Mouse (Mus musculus) kidney, adult 9 months (tissue): Measurements from ENCODE around the gene Myh9.

Experiments
- DNase-seq: peaks from one replicate; pipeline ENCODE4 v3.0.0; 2022

Gene Myh9

DNA sequence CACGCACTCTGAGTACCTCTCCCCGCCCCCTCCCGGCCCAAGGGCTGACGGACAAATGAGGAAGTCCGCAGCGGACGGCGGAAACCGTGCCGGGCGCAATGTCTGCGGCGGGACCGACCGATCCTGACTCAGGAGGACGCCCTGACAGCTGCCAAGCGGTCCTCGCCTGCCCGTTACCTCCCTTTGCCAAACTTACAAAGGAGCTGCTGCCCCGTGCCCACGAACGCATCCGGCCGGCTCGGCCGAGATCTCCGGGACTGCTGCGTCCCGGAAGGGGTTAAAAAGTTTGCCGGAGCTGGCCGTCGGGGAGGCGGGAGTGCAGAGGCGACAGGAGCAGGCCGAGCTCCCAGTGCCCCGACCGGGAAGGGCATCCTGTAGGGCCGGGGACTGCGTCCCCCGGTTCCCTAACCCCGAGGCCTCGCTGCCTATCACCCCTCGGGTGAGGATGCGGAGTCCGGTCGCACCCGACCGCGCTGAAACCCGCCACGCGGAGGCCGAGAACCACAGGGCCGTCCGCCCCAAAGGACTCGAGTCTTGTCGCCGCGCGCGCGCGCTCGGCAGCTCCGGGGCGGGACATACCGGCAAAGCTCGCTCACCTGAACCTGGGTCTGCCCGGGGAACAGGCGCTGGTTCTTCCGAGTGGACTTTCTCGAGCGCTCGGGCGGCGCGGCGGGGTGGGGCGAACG is 471 bp downstream of the Myh9 start:
- peak; percentile 74 for DNase-seq

DNA sequence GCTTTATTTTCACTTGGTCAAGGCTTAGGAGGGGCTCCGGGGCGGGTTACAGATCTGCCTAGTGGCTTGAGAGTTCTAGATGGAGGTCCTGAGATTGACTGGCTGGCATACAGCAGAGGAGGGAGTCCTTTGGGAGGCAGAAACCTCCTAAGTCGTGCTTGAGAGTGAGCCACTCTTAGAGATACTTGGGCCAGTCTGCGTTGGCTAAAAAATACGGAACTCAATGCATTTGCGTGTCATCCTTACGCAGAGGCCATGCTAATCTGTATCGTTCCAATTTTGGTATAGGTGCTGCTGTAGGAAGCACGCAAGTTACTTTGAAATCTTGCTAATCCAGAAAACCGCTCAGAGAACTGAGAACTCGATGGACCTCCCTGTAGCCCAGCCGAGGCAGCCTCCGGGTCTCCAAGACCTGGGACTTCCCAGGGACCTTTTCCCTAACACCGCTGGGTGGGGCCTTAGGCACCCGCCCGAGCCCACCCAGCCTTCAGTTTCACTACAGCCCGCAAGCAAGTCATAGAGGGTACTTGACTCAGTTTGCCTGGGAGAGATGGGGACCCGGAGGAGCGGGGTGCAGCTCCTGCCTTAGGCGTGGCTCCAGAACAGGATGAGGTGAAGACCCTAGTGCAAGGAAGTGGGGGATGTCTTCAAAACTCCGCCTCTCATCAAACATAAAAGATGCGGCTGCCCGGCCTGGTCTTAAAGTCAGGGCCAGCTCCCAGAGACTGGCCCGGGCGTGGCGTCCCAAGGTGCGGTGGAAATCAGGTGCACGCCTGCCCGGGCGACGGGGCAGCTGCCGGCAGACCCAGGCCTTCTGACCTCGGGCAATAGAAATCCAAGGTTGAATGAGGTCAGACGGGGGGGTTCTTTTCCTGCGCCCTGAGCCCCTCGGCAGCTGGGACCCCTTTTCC is 1.3 kb downstream of the Myh9 start:
- DNase-seq = no peak

DNA sequence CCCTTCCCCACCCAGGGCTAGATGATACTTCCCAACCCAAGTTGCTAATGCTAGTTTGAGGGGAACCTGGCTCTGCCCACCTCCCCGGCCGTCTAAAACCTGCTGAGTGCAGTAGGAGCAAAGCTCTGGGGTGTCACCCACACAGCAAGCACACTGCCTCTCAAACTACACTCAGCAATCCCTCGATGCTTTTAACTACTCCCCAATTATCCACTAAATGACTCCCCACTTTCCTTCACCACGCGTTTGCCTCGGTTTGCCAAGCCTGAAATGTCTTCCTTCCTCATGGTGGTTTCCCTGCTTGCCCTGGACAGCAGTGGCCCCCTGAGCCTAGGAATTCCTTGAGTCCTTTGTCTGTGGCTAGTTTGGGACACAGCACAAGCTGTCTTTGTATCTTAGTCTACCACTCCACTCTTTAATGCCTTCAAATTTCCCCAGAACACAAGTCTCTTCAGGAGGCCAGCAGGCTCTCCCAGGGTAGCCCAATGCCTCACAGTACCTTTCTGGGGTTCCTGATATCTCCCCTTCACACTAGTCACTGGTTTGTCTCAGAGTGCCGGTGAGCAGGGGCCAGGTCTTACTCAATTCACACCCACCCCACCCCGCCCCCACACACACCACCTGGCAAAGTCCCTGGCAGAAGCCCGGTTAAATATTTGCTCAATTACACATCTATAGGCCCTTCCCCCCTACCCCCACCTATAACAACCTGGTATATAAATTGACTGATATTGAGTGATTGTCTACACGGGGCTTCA is 2.3 kb downstream of the Myh9 start:
- no peak for DNase-seq

DNA sequence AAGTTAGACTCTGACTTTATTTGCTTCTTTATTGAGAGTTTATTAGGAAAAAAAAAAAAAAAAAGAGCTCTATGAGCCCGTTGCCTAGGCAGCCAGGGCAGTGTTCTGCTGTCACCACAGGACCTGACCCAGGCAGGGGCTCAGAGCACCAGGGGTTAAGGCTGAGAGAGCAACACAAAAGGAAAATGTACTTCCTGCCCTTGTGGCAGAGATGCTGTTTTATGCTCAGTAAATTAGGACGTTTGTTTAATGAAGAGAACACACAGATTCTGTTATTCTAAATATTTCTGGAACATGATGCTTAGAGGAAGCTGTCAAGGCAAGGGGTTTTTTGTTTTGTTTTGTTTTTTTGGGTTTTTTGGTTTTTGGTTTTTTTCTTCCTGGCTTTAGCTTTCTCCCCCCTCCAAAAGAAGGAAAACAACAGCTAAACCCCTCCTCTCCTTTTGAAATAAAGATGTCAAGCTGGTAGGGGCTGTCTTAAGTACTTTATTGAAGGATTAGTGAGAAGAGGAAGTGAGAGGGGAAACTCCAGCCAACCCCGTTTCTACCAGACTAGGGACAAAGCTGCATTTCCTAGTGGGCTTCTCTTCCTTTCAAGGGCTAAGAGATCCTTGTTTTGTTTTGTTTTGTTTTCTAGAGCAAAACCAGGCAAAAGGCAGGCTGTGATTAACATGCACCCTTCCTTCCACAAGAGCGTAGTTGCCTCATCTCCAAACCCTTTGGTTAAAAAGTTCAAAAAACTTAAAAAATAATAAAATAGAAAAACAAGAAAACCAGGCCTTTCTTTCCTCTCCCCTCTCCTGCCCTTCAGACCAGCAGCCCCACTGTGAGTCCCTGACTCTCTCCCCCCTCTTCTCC is 3.2 kb downstream of the Myh9 start:
- no peak for DNase-seq

DNA sequence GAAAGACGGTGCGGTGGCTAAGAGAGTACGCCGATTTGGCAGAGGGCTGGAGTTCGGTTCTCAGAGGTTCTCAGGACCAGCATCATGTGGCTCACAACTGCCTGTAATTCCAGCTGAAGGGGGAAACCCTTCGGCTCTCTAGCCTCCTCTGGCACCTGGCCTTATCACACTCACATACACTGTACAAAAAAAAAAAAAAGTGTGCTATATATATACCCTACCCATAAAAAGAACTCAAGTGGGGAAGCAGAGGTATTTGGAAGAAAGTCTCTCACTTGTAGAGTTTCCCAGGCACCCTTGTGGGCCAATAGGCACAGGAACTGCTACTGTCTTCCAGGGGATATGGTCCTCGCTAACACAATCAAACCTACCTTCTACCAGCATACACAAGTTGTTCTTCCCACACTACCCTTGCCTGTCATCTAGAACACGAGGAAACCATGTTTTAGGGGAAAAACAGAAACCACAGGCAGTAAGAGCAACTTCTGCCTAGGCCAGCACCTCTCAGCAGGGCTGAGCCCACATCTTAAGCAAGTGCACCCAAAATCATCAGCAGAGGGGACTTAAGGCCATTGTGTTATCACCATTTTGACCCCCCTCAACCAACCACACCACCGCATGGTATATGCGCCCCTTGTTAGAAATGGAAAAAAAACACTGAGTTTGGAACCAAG is 4.4 kb downstream of the Myh9 start:
- DNase-seq = no peak

DNA sequence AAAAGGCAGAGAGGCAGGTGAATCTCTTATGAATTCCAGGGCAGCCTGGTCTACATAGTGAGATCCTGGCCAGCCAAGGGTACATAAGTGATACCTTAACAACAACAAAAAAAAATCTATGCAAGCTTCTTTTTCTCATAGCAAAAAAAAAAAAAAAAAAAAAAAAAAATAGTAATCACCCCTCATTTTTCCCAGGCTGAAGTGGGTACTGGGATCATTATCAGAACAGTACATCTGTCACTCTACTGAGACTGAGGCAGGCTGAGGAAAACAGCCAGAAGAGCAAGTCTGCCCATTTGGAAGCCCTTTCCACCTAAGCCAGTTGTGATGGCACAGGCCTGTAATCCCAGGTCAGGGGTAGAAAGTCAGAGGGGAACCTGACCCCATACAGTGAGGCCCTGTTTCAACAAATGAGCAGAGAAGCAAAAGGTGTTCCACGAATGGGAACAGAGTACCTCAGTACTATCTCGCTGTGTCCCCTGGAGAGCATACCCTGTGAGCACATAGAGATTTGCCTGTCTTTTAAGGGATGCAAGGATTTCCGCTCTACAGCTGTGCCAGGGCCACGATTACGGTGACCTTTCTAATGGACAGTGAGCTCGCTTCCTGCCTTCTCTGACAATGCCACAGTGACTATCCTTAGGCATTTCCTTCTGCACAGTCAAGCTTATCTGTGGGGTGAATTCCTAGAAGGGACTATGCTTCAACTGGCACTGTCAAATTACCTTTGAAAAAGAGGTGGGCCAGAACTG is 5.1 kb downstream of the Myh9 start:
- DNase-seq = no peak

DNA sequence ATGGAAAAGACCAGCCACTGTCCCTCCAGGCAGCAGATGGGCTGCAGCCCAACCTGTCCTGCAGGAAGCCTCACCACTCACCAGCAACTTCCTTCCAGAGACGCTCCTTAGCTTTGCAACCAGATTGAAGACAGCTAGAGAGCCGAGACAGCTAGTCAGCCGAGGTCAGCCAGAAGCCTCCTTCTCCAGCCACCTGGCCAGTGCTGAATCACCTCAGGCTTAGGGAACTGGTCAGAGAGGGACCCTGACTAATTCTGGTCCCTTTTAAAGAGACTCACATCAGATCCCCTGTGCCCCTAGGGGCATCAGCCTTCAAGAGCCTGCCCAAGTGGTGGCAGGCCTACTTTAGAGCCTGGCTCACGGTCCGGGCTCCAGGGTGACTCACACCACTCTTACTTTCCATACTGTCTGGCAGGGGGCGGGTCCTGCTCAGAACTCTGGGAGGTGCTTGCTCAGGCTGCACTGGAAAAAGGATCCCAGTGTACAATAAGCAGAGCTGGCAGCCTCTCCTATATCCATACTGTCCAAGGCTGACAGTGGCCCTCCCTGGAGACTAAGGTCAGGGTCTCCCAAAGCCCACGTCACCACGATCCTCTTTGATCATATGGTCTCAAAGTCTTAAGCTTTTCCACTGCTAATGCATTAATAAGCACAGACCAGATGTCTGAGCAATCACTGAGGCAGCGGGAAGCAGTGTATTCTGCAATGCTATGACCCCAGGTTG is 5.9 kb downstream of the Myh9 start:
- DNase-seq = no peak

DNA sequence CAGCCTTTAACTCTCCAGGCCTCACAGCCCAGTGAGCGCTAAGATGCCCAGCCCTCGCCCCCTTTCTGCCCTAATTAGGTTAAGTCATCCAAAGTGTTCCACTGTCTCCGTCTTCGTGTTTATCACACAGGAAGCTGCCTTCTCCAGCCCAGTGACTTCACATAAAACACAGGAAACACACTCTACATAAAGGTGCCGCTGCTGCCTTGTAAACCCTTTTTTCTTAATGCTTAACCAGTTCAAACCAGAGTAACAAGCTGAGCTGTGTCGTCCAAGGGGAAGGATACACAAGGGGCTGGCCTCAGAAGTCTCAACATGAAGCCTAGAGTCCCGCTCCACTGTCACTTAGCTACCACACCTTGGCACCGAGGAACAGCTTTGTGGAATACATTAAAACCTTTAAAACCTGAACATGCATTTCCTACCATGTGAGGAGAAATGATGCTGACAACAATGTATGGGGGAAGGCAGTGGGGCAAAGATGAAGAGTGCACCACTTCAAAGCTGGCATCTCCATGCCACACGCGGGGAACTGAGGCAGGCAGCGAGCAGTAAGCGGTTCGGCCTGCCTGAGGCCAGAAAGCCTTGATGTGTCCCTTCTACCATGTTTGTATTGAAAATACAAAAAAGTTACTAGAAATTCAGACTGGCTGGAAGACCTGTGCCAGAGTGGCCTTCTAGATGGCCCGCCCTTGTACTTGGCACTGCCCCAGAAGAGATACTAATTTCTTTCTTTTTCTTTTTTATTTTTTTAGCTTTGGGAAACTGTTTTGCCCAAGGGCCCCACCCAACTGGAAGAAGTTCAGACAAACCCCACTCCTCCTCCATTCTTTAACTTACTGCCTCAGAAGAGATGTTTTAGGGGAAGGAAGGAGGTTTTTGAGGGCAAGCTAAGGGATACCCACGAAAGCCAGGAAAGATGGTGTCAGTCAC is 7.4 kb downstream of the Myh9 start:
- no peak for DNase-seq

DNA sequence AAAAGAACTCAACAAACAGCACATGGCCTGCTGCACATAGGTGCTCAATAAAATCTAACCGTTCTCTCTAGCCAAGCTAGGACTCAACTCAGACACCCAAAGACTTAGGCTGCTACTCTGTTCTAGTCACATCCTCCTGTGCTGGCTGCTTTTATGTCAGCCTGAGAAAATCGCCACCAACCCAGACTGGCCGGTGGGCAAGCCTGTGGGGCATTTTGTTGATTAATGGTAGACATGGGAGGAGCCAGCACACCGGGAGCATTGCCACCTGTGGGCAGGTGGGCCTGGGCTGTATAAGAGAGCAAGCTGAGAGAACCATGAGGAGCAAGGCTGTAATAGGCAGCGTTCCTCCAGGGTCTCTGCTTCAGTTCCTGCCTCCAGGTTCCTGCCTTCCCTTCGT is 8.2 kb downstream of the Myh9 start:
- no peak for DNase-seq

DNA sequence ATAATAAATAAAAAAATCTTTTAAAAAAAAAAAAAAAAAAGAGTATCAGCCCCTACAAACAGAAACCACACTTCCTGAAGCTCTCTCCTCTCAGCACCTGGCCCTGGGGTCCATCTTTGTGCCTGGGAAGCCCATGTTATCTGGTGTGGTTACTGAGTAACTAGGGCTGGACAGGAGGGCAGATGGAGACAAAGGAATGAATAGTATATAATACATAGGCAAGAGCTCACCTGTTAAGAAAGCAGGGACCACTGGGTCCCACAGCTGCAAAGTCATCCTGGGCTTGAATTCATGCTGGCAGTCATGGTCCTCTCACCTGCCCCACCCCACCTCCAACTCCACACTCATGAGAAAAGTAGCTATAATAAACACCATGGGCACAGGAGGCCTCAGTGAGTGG is 8.9 kb downstream of the Myh9 start:
- no peak for DNase-seq

DNA sequence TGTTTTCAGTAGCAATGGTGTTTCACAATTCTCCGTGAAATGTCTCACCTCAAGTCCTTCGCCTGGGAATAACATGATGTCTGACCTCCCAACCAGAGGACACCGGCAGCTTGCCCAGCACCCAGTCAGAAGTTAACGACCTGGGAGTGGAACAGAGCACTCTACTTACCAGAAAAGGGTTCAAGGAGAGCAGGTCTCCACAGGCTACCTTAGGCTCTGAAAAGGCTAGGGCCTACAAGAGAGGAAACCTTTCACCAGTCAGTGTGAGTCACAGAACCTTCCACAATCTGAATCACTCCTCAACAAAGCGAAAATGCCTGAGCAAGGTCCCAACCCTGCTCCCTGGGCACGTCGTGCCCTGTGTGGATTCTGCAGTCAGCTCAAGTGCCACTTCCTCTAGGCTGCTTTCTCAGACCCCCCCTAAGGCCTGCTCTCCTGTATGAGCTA is 9.5 kb downstream of the Myh9 start:
- no peak for DNase-seq

DNA sequence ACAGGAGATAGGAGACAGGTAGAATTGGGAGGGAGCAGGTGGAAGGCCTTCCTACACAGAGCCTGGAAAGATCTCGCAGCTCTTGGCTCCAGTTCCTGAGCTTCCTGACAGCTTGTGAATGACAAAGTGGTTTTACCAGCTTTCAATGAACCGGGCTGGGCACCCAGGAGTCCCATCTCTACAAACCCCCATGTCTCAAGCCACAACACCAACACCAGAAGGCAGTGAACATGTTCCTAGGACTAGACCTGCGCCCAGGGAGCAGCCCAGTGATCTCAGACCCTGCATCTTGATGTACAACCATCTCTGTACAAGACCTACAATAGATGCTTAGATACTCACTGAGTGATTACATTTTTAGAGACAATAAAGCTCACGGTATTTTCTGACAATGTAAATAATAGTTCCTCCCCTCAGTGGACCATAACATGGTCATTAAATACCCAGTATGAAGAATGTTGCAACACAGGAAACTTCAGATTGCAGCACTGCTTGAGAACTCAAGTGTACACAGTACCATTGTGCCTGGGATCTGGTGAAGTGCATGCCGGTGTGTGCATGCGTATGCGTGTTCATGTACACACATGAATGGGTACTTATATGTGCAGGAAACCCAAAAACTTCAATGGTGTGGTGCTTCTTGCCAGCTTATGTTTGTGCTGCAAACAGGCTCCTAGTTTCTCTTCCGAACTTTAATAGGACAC is 10.1 kb downstream of the Myh9 start:
- DNase-seq = no peak

DNA sequence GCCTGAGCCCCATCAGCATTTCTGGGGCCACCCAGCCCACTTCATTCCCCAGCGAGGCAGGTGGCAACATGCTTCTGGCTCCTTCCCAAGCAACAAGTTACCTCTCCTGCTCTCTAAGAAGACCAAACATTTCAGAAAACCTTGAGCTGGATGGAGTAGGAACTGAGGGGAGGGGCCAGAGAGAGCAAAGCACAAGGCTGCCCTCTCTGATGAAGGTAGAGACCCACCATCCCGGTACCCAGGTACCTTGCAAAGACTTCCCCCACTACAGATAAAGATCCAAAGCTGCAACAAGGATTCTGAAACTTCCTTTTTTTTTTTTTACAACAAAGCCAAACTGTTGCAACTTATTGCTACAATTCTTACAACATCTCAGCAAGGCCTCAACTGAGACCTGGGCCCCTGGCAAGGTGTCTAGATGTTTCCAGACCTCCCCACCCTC is 10.8 kb downstream of the Myh9 start:
- DNase-seq = no peak

DNA sequence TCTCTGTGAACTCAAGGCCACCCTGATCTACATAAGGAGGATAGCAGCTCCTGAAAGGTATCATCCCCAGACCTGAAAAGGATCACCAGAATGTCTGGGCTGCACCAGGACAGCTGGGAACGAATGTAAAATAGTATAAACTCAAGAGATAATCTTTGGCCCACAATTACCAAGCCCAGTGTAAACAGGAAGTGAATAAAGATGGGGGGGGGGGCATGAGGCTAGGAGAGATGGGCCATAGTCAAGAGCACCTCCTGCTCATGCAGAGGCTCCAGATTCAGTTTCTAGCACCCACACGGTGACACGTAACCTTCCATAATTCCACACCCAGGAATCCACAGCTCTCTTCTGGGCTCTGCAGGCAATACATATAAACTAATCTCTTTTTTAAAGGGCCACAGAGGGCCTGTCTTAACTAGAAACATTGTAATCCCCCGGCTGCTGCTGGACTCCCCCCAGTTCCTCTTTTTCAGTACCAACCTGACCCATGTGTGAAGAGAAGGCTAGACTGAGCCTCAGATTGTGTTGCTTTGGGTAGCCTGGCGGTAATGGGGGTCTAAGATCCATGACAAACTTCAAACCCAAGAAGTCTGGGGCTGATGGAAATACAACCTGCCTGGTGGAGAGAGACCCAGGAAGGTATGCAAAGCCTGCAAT is 11.4 kb downstream of the Myh9 start:
- no peak for DNase-seq

DNA sequence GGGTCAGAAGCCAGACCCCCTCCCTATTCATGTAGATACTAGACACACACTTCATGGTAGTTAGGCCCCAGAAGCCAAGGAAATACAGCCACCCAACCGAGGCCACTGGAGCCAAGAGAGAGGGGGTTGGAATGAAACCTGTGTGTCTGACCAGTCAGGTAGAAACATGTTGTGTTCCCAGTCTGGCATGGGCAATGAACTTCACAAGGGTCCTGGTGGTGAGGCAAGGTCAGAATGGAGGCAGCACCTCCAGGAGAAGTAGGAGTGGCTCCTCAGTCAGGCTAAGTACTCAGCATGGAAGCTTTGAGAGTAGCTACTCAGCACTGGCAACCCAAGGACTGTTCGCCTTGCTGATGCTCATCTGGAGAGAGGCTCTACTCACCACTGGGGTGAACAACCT is 12.4 kb downstream of the Myh9 start:
- no peak for DNase-seq

DNA sequence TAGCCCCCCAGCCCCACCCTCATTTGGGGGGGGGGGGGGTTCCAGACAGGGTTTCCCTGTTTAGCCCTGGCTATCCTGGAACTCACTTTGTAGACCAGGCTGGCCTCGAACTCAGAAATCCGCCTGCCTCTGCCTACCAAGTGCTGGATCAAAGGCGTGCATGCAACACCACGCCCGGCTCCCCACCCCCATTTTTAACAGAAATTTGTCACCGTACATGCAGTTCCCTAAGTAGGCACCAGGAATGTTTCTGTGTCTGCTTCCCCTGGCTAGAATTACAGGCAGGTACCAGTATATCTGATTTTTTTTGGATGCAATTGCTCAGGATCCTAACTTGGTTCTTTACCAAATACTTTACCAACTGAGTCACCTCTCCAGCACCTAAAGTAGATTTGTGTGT is 13.1 kb downstream of the Myh9 start:
- no peak for DNase-seq

DNA sequence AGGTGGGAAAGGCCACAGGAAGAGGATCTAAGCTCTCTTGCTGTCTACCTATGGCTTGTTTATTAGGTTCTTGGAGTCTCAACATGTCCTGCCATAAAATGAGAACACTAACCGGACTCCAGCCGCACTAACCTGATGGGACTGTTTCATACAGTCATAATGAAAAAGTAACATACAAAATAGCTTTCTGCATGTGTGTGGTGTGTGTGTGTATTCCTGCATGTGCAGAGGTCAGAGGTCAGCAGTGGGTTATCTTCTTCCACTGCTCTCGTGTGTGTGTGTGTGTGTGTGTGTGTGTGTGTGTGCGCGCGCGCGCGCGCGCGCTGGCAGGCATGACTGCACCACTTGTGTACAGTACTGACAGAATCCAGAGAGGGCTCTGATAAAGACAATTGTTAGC is 13.7 kb downstream of the Myh9 start:
- no peak for DNase-seq

DNA sequence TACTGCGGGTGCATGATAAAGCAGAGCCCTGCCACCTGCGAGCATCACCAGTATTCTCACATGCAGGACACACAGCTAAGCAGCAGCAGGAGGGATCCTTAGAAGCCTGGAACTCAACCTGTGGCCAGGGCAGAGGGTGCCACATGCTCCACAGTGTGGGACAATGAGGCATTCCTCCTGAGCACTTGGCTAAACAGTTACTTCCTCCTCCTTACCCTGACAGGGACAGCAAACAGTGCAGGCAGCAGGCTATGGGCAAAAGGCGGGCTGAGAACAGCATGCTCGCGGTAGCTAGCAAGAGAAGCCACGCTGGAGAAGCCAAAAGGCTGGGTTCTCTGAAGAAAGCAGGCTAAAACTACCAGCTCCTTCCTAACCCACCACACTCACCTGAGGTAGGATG is 14.2 kb downstream of the Myh9 start:
- DNase-seq = no peak
